Mouse (Mus musculus): Measurements from ENCODE around the gene Sez6l. TPM values are rescaled to one million over a fixed set of nuclear protein-coding genes. Genes with fewer than 3 reads are reported as not detected.
A peak's percentile ranks its signal among the peaks of the same experiment; 100 is the strongest.

Sez6l gene
- polyA plus RNA-seq, 1 experiment from 2014 or later = 0.01 TPM

DNA sequence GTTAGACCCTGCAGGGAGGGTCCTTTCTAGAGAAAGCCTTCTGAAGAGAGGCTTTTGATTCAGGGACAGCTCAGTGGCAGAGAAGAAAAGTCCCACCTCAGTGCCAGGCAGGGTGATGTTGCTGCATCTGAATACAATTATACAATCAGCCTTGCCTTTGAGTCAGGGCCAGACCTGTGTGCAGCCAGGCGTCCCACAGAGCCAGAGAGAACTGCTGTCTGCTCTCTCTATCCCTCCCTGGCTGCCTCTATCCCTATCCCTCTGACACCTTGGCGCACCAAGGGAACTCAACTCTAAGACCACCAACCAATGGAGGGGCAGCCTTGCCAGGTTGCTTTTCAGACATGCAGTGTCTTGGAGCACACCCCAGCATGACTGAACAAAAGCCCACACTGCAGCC lies 75.6 kb downstream of the Sez6l start:
- Histone ChIP-seq H3K36me3 (ENCODE audit: control insufficient read depth, insufficient read depth) (no peaks in the 10 kb centered on the region), H3K27ac (ENCODE audit: low read length) (no peak overlapping the region), H3K4me3 (ENCODE audit: low read depth, low read length) (no peak overlapping the region), H3K4me2 (ENCODE audit: low read depth, low read length) (no peak overlapping the region), H3K27me3 (ENCODE audit: control insufficient read depth, insufficient read depth, low read depth, low read length) (no peaks in the 10 kb centered on the region), H3K9ac (ENCODE audit: low read depth, low read length) (no peak overlapping the region), H3K9me3 (replicated peaks; ENCODE audit: control insufficient read depth, low read length) (0 out of 2 replicates have a peak, but pooled peaks cover 2% of the 10 kb centered on the region), H3K4me1 (ENCODE audit: control insufficient read depth, low read depth, low read length) (no peaks in the 10 kb centered on the region)
- no peak for ATAC-seq (ENCODE audit: low read depth)
- WGBS (ENCODE audit: insufficient replicate concordance) = 45% methylated on average over 2 of the region's 2 CpGs

DNA sequence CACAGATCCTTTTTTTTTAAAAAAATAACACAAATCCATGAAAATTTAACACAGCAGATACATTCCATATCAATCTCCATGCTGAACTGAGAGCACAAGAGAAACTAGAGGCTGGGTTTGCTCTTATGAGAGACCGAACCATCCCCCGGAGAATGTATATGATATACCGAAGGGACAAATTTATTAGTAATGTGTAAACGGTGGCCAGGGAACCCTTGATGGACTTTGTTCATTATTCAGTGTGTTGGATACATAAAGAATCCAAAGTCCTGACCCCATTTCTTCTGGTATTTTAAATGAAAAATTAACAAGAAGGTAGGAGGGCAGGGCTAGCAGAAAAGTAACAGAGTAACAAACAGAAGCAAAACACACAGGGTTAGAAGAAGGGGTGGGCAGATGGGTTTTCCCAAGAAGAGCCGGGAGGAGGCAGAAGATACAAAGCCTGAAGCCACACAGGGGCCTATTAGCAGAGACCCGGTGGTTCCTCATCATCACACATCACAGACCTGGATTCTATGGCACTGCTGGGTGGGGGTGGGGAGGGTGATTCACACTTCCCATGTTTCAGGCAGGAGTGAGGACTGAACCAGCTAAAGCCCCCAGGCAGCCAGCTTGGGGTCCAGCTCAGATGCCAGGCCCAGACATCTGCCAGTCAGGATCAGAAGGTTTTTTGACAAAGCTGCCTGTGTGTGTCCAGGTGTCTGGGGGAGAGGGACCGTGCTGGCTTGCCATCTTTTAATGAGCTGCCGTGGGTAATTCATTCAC lies 76.9 kb downstream of the Sez6l start:
- no peaks in the 10 kb centered on the region for H3K4me1 ChIP-seq (ENCODE audit: control insufficient read depth, low read depth, low read length)
- H3K27ac ChIP-seq (ENCODE audit: low read length) = no peak overlapping the region
- H3K4me3 ChIP-seq (ENCODE audit: low read depth, low read length) = no peak overlapping the region
- 49% methylated on average over 8 of the region's 8 CpGs for WGBS (ENCODE audit: insufficient replicate concordance)
- ATAC-seq (ENCODE audit: low read depth) = no peak
- H3K36me3 ChIP-seq (ENCODE audit: control insufficient read depth, insufficient read depth) = no peaks in the 10 kb centered on the region
- H3K27me3 ChIP-seq (ENCODE audit: control insufficient read depth, insufficient read depth, low read depth, low read length) = no peaks in the 10 kb centered on the region
- H3K9ac ChIP-seq (ENCODE audit: low read depth, low read length) = no peak overlapping the region
- no peak overlapping the region for H3K4me2 ChIP-seq (ENCODE audit: low read depth, low read length)
- no peaks in the 10 kb centered on the region for H3K9me3 ChIP-seq (replicated peaks; ENCODE audit: control insufficient read depth, low read length)

DNA sequence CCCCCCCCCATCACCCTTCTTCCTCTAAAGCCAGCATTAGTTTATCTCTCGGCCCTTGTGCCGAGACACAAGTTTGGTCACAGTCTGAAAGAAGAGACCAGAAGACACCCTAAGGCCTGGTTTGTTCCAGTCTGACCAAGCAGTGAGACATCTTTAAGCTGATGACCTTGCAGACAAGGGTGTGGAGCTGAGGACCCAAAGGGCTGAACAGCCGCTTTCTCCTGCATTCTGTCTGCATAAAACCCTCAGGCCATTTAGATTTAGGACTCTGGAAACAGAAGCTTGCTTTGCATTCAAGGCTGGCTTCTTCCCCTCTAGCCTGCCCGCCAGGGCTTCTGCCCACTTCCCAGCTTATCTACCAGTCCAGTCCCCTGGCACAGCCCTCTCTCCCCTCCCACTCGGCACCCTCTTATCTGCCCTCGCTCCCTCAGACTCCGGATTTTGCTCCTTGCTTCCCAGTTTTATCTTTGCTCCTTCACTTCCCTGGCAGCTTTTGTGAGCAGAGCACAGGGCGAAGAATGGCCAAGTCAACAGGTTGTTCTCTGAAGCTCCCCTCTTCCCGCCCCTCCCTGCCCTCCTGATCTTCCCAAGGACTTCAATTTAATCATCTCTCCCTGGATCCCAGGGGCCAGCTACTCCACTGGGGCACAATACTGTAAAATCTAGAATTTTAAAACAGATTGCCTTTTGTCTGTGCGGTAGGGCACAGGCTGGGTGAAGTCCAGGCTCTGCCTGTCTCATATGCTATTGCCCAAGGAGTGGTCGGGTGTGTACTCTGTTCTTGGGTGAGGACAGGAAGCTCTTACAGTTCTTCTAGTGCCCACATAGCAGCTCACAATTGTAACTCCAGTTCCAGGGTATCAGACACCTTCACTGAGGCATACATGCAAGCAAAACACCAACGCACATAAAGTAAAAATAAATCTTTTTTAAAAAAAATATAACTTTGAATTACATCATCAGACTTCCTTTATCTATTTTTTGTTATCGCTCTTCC lies 77.8 kb downstream of the Sez6l start:
- Histone ChIP-seq H3K36me3 (ENCODE audit: control insufficient read depth, insufficient read depth) (no peaks in the 10 kb centered on the region), H3K9ac (ENCODE audit: low read depth, low read length) (no peak overlapping the region), H3K27ac (ENCODE audit: low read length) (no peak overlapping the region), H3K4me3 (ENCODE audit: low read depth, low read length) (no peak overlapping the region), H3K4me2 (ENCODE audit: low read depth, low read length) (0 out of 2 replicates have a peak overlapping the region, but pooled peaks have one; percentile 24), H3K9me3 (replicated peaks; ENCODE audit: control insufficient read depth, low read length) (no peaks in the 10 kb centered on the region), H3K4me1 (ENCODE audit: control insufficient read depth, low read depth, low read length) (no peaks in the 10 kb centered on the region), H3K27me3 (ENCODE audit: control insufficient read depth, insufficient read depth, low read depth, low read length) (no peaks in the 10 kb centered on the region)
- ATAC-seq (ENCODE audit: low read depth) = peak; percentile 85
- WGBS (ENCODE audit: insufficient replicate concordance) = 41% methylated on average over 13 of the region's 13 CpGs

DNA sequence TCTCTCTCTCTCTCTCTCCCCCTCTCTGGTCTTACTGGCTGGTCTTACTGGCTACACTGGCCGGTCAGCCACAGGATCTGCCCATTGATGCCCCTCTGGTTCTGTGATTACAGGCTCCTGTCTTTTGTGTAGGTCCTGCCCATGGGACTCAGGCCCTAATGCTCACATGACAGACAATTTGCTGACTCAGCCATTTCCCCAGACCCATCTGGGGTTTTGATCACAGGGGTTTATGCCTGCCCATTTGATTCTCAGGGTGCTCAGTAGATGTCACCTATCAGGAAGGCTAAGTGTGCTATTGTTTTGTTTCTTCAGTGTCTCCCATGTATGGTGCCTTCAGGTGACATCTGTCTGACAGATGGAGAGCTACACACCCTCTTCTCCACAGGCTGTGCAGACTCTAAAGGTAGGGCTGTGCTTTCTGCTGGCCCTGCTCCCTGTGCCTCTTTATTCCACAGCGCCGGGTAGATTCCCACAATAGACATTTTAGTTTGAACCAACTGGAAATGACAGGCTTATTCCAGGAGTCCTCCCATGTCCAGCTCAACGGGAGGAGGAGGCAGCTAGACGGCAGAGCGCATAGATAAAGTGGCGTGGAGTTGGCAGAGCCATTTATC lies 80.1 kb downstream of the Sez6l start:
- Histone ChIP-seq H3K9ac (ENCODE audit: low read depth, low read length) (no peak overlapping the region), H3K27ac (ENCODE audit: low read length) (no peak overlapping the region), H3K4me1 (ENCODE audit: control insufficient read depth, low read depth, low read length) (no peaks in the 10 kb centered on the region), H3K36me3 (ENCODE audit: control insufficient read depth, insufficient read depth) (no peaks in the 10 kb centered on the region), H3K4me3 (ENCODE audit: low read depth, low read length) (no peak overlapping the region), H3K27me3 (ENCODE audit: control insufficient read depth, insufficient read depth, low read depth, low read length) (no peaks in the 10 kb centered on the region), H3K4me2 (ENCODE audit: low read depth, low read length) (no peak overlapping the region), H3K9me3 (replicated peaks; ENCODE audit: control insufficient read depth, low read length) (no peaks in the 10 kb centered on the region)
- WGBS (ENCODE audit: insufficient replicate concordance) = 61% methylated on average over 7 of the region's 7 CpGs
- ATAC-seq (ENCODE audit: low read depth) = no peak

DNA sequence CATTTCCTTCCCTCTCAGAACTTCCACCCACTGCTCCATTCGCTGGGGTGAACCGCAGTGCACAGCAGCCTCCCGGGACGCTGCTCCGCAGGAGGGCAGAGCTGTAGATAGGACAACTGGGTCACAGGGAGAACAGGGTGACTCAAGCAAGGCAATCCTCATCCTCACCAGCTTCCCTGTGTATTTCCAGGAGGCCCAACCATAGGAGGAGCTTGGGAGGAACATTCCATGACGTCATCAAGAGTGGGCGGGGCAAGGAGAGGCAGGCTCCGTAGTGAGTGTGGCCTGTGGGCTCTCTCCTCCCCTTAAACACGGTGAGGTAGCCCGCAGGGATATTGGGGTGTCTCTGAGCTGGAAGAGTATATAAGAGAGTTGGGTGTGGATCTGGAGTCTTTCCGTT lies 83.5 kb downstream of the Sez6l start:
- no peaks in the 10 kb centered on the region; the same call in 1 of the 2 replicates for H3K9me3 ChIP-seq (replicated peaks; ENCODE audit: control insufficient read depth, low read length)
- no peaks in the 10 kb centered on the region for H3K4me1 ChIP-seq (ENCODE audit: control insufficient read depth, low read depth, low read length)
- no peak overlapping the region for H3K27ac ChIP-seq (ENCODE audit: low read length)
- no peaks in the 10 kb centered on the region for H3K27me3 ChIP-seq (ENCODE audit: control insufficient read depth, insufficient read depth, low read depth, low read length)
- H3K9ac ChIP-seq (ENCODE audit: low read depth, low read length) = no peak overlapping the region
- no peak overlapping the region for H3K4me2 ChIP-seq (ENCODE audit: low read depth, low read length)
- H3K4me3 ChIP-seq (ENCODE audit: low read depth, low read length) = no peak overlapping the region
- ATAC-seq (ENCODE audit: low read depth) = no peak
- 33% methylated on average over 11 of the region's 11 CpGs for WGBS (ENCODE audit: insufficient replicate concordance)
- H3K36me3 ChIP-seq (ENCODE audit: control insufficient read depth, insufficient read depth) = no peaks in the 10 kb centered on the region

DNA sequence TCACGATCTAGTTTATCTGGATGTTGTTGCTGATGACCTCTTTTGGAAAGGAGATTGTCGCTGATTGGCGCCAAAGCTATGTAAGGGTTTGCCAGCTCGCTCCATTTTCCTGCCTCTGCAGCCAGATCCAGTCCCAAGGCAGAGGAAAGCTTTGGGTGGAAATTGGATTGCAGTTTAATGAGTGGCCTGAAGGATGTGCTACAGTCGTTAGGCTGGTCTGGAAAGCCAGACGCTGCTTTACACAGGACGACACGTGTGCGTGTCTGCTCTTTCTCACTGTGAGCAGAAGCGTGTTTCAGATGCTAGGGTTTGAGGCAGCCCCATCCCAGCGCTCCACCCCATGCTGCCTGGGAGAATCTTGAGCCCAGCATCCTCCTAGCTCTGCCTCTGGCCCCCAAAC lies 85.5 kb downstream of the Sez6l start:
- Histone ChIP-seq H3K27ac (ENCODE audit: low read length) (no peak overlapping the region), H3K4me1 (ENCODE audit: control insufficient read depth, low read depth, low read length) (no peaks in the 10 kb centered on the region; the same call in 1 of the 2 replicates), H3K4me2 (ENCODE audit: low read depth, low read length) (no peak overlapping the region), H3K4me3 (ENCODE audit: low read depth, low read length) (no peak overlapping the region), H3K9me3 (replicated peaks; ENCODE audit: control insufficient read depth, low read length) (no peaks in the 10 kb centered on the region; the same call in 1 of the 2 replicates), H3K36me3 (ENCODE audit: control insufficient read depth, insufficient read depth) (no peaks in the 10 kb centered on the region), H3K9ac (ENCODE audit: low read depth, low read length) (no peak overlapping the region), H3K27me3 (ENCODE audit: control insufficient read depth, insufficient read depth, low read depth, low read length) (no peaks in the 10 kb centered on the region)
- WGBS (ENCODE audit: insufficient replicate concordance) = 53% methylated on average over 11 of the region's 11 CpGs
- ATAC-seq (ENCODE audit: low read depth) = no peak

DNA sequence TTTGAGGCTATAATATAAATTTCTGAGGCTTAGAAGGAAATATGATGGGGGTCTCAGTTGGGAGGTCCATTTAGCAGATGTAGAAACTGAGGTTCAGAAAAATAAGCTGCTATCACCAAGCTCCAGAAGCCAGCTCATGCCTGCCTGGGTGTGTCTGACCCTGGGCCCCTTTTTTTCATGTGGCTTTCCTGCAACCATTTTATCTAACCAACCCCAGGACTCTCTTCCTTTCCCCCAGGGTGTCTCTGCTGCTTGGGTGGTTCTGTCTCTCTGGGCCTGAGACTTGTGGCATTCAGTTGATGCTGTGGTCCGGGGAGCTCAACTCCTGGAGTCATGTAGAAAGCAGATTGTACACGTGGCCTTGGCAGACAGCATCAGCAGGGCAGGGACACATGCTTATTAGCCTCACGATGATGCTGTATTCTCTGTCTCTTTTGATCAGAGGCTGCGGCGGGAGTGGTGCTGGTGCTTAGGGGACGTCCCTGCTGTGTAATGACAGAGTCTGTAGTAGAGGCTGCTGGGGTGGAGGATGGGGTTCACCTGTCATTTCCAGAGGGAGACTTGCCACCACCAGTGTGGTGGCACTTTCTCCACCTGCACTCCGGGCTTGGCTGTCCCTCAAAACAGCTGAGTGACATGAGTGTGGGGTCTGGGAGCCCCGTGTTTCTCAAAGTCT lies 88.7 kb downstream of the Sez6l start:
- Histone ChIP-seq H3K4me2 (ENCODE audit: low read depth, low read length) (no peak overlapping the region), H3K4me3 (ENCODE audit: low read depth, low read length) (no peak overlapping the region), H3K4me1 (ENCODE audit: control insufficient read depth, low read depth, low read length) (no peaks in the 10 kb centered on the region; the same call in 1 of the 2 replicates), H3K9me3 (replicated peaks; ENCODE audit: control insufficient read depth, low read length) (no peaks in the 10 kb centered on the region; the same call in 1 of the 2 replicates), H3K27me3 (ENCODE audit: control insufficient read depth, insufficient read depth, low read depth, low read length) (no peaks in the 10 kb centered on the region; the same call in 1 of the 2 replicates), H3K27ac (ENCODE audit: low read length) (peak overlapping the region; percentile 83), H3K9ac (ENCODE audit: low read depth, low read length) (no peak overlapping the region), H3K36me3 (ENCODE audit: control insufficient read depth, insufficient read depth) (no peaks in the 10 kb centered on the region)
- peak; percentile 87 for ATAC-seq (ENCODE audit: low read depth)
- 39% methylated on average over 8 of the region's 8 CpGs for WGBS (ENCODE audit: insufficient replicate concordance)

DNA sequence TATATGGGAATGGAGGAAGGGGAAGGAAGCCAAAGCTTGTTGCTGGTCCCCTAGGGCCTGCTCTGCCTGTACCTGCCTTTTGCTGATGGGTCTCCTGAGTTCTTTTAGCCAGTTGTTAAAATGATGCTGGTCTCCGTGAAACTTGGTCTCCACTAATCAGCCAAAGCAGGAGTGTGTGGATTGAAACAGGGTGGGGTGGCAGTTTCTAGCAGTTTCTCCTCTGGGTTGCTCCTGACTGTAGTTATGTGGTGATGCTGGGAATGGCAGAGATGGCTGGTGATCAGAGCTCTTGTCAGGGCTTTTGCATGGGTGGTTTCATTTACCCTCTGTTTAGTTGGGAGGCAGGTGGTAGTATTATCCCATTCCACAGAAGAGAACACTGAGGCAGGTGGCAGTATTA lies 89.5 kb downstream of the Sez6l start:
- no peak overlapping the region for H3K9ac ChIP-seq (ENCODE audit: low read depth, low read length)
- H3K4me2 ChIP-seq (ENCODE audit: low read depth, low read length) = no peak overlapping the region
- no peaks in the 10 kb centered on the region; the same call in 1 of the 2 replicates for H3K9me3 ChIP-seq (replicated peaks; ENCODE audit: control insufficient read depth, low read length)
- ATAC-seq (ENCODE audit: low read depth) = peak; percentile 53; the same call in 1 of the 2 replicates
- H3K27ac ChIP-seq (ENCODE audit: low read length) = peak overlapping the region; percentile 41
- no peaks in the 10 kb centered on the region; the same call in 1 of the 2 replicates for H3K4me1 ChIP-seq (ENCODE audit: control insufficient read depth, low read depth, low read length)
- no peaks in the 10 kb centered on the region for H3K36me3 ChIP-seq (ENCODE audit: control insufficient read depth, insufficient read depth)
- H3K4me3 ChIP-seq (ENCODE audit: low read depth, low read length) = no peak overlapping the region
- 69% methylated on average over 1 of the region's 1 CpGs for WGBS (ENCODE audit: insufficient replicate concordance)
- no peaks in the 10 kb centered on the region; the same call in 1 of the 2 replicates for H3K27me3 ChIP-seq (ENCODE audit: control insufficient read depth, insufficient read depth, low read depth, low read length)
